Mouse (Mus musculus): ENCODE results near the gene 4922502D21Rik. TPM values are rescaled to one million over a fixed set of nuclear protein-coding genes. Genes with fewer than 3 reads are reported as not detected.

4922502D21Rik gene
- total and polyA plus RNA-seq, 2 experiments from 2014 or later = not detected

- ATAC-seq (ENCODE audit: insufficient read depth, low read depth) = no peak
- Histone ChIP-seq H3K27ac (ENCODE audit: low read depth) (no peak overlapping the region), H3K36me3 (replicated peaks; ENCODE audit: control insufficient read depth, insufficient read depth, low read length) (no peaks in the 10 kb centered on the region), H3K4me3 (ENCODE audit: low read depth, low read length) (no peak overlapping the region), H3K4me2 (ENCODE audit: low read depth, low read length) (no peak overlapping the region), H3K27me3 (ENCODE audit: control insufficient read depth, insufficient read depth, low read length) (no peaks in the 10 kb centered on the region), H3K9ac (replicated peaks; ENCODE audit: low read depth, low read length) (no peak overlapping the region), H3K4me1 (ENCODE audit: control insufficient read depth, insufficient read depth) (no peaks in the 10 kb centered on the region), H3K9me3 (replicated peaks; ENCODE audit: control insufficient read depth, low read length) (no peaks in the 10 kb centered on the region)
- TF ChIP-seq CTCF (IDR thresholded peaks at IDR 0.05; ENCODE audit: low read depth) = no peak
- no peak for TF ChIP-seq EP300 (IDR thresholded peaks at IDR 0.05; ENCODE audit: low read depth)
- no peak for DNase-seq (ENCODE audit: low spot score)
- WGBS = 25% methylated on average over 1 of the region's 1 CpGs
Observed at GRCm38 (mm10) chr6:129363942-129364341, 32.3 kb upstream of the 4922502D21Rik start.

- TF ChIP-seq CTCF (IDR thresholded peaks at IDR 0.05; ENCODE audit: low read depth) (no peak), EP300 (IDR thresholded peaks at IDR 0.05; ENCODE audit: low read depth) (no peak)
- Histone ChIP-seq H3K36me3 (replicated peaks; ENCODE audit: control insufficient read depth, insufficient read depth, low read length) (no peaks in the 10 kb centered on the region), H3K4me1 (ENCODE audit: control insufficient read depth, insufficient read depth) (no peaks in the 10 kb centered on the region), H3K9me3 (replicated peaks; ENCODE audit: control insufficient read depth, low read length) (no peaks in the 10 kb centered on the region), H3K4me2 (ENCODE audit: low read depth, low read length) (no peak overlapping the region), H3K27me3 (ENCODE audit: control insufficient read depth, insufficient read depth, low read length) (no peaks in the 10 kb centered on the region), H3K4me3 (ENCODE audit: low read depth, low read length) (no peak overlapping the region), H3K9ac (replicated peaks; ENCODE audit: low read depth, low read length) (no peak overlapping the region), H3K27ac (ENCODE audit: low read depth) (no peak overlapping the region)
- 83% methylated on average over 2 of the region's 2 CpGs for WGBS
- no peak for ATAC-seq (ENCODE audit: insufficient read depth, low read depth)
- DNase-seq (ENCODE audit: low spot score) = no peak
Observed at GRCm38 (mm10) chr6:129359515-129359914, 27.9 kb upstream of the 4922502D21Rik start.

- DNase-seq (ENCODE audit: low spot score) (no peak), ATAC-seq (ENCODE audit: insufficient read depth, low read depth) (no peak)
- H3K4me3 ChIP-seq (ENCODE audit: low read depth, low read length) = no peak overlapping the region
- H3K4me2 ChIP-seq (ENCODE audit: low read depth, low read length) = no peak overlapping the region
- H3K36me3 ChIP-seq (replicated peaks; ENCODE audit: control insufficient read depth, insufficient read depth, low read length) = no peaks in the 10 kb centered on the region
- no peak overlapping the region for H3K27ac ChIP-seq (ENCODE audit: low read depth)
- H3K9ac ChIP-seq (replicated peaks; ENCODE audit: low read depth, low read length) = no peak overlapping the region
- no peaks in the 10 kb centered on the region for H3K27me3 ChIP-seq (ENCODE audit: control insufficient read depth, insufficient read depth, low read length)
- H3K9me3 ChIP-seq (replicated peaks; ENCODE audit: control insufficient read depth, low read length) = no peaks in the 10 kb centered on the region
- H3K4me1 ChIP-seq (ENCODE audit: control insufficient read depth, insufficient read depth) = no peaks in the 10 kb centered on the region
- TF ChIP-seq CTCF (IDR thresholded peaks at IDR 0.05; ENCODE audit: low read depth) (no peak), EP300 (IDR thresholded peaks at IDR 0.05; ENCODE audit: low read depth) (no peak)
Observed at GRCm38 (mm10) chr6:129356430-129356829, 24.8 kb upstream of the 4922502D21Rik start.

- Histone ChIP-seq H3K4me1 (ENCODE audit: control insufficient read depth, insufficient read depth) (no peaks in the 10 kb centered on the region), H3K4me3 (ENCODE audit: low read depth, low read length) (no peak overlapping the region), H3K27ac (ENCODE audit: low read depth) (no peak overlapping the region), H3K9me3 (replicated peaks; ENCODE audit: control insufficient read depth, low read length) (no peaks in the 10 kb centered on the region), H3K36me3 (replicated peaks; ENCODE audit: control insufficient read depth, insufficient read depth, low read length) (no peaks in the 10 kb centered on the region), H3K9ac (replicated peaks; ENCODE audit: low read depth, low read length) (no peak overlapping the region), H3K27me3 (ENCODE audit: control insufficient read depth, insufficient read depth, low read length) (no peaks in the 10 kb centered on the region), H3K4me2 (ENCODE audit: low read depth, low read length) (no peak overlapping the region)
- ATAC-seq (ENCODE audit: insufficient read depth, low read depth) (no peak), DNase-seq (ENCODE audit: low spot score) (no peak)
- no peak for TF ChIP-seq EP300 (IDR thresholded peaks at IDR 0.05; ENCODE audit: low read depth)
- no peak for TF ChIP-seq CTCF (IDR thresholded peaks at IDR 0.05; ENCODE audit: low read depth)
- WGBS = 93% methylated on average over 2 of the region's 2 CpGs
Observed at GRCm38 (mm10) chr6:129355774-129356173, 24.2 kb upstream of the 4922502D21Rik start.

GRCm38 (mm10) chr6:129351091-129351490, 19.5 kb upstream of the 4922502D21Rik start:
- Histone ChIP-seq H3K4me1 (ENCODE audit: control insufficient read depth, insufficient read depth) (no peaks in the 10 kb centered on the region), H3K4me3 (ENCODE audit: low read depth, low read length) (no peak overlapping the region), H3K9ac (replicated peaks; ENCODE audit: low read depth, low read length) (no peak overlapping the region), H3K27me3 (ENCODE audit: control insufficient read depth, insufficient read depth, low read length) (no peaks in the 10 kb centered on the region), H3K27ac (ENCODE audit: low read depth) (no peak overlapping the region), H3K4me2 (ENCODE audit: low read depth, low read length) (no peak overlapping the region), H3K9me3 (replicated peaks; ENCODE audit: control insufficient read depth, low read length) (peaks cover 5% of the 10 kb centered on the region; the same call in 1 of the 2 replicates), H3K36me3 (replicated peaks; ENCODE audit: control insufficient read depth, insufficient read depth, low read length) (no peaks in the 10 kb centered on the region)
- ATAC-seq (ENCODE audit: insufficient read depth, low read depth) (no peak), DNase-seq (ENCODE audit: low spot score) (no peak)
- WGBS = 79% methylated on average over 3 of the region's 3 CpGs
- TF ChIP-seq CTCF (IDR thresholded peaks at IDR 0.05; ENCODE audit: low read depth) = no peak

- H3K27ac ChIP-seq (ENCODE audit: low read depth) = no peak overlapping the region
- ATAC-seq (ENCODE audit: insufficient read depth, low read depth) (no peak), DNase-seq (ENCODE audit: low spot score) (no peak)
- peaks cover 5% of the 10 kb centered on the region; the same call in 1 of the 2 replicates for H3K9me3 ChIP-seq (replicated peaks; ENCODE audit: control insufficient read depth, low read length)
- no peak overlapping the region for H3K4me2 ChIP-seq (ENCODE audit: low read depth, low read length)
- no peaks in the 10 kb centered on the region for H3K36me3 ChIP-seq (replicated peaks; ENCODE audit: control insufficient read depth, insufficient read depth, low read length)
- no peak for TF ChIP-seq EP300 (IDR thresholded peaks at IDR 0.05; ENCODE audit: low read depth)
- H3K4me3 ChIP-seq (ENCODE audit: low read depth, low read length) = no peak overlapping the region
- no peaks in the 10 kb centered on the region for H3K27me3 ChIP-seq (ENCODE audit: control insufficient read depth, insufficient read depth, low read length)
- H3K4me1 ChIP-seq (ENCODE audit: control insufficient read depth, insufficient read depth) = no peaks in the 10 kb centered on the region
- 57% methylated on average over 4 of the region's 4 CpGs for WGBS
- no peak overlapping the region for H3K9ac ChIP-seq (replicated peaks; ENCODE audit: low read depth, low read length)
Observed at GRCm38 (mm10) chr6:129349524-129350352, 18.1 kb upstream of the 4922502D21Rik start.
